Mouse (Mus musculus): ENCODE measurements around the gene Esrrb.

The Esrrb gene

GRCm38 (mm10) chr12:86421490-86421904 is 60.6 kb downstream of the Esrrb start:
- WGBS, result under 1% methylated on average over 37 of the region's 37 CpGs

- WGBS, result 2% methylated on average over 59 of the region's 59 CpGs
These were observed 61.4 kb downstream of the Esrrb start for GRCm38 (mm10) chr12:86422166-86422910.

- WGBS, result 26% methylated on average over 13 of the region's 13 CpGs
These were observed 62.2 kb downstream of the Esrrb start for GRCm38 (mm10) chr12:86423102-86423501.

GRCm38 (mm10) chr12:86427585-86427984 is 66.7 kb downstream of the Esrrb start:
- WGBS, result 77% methylated on average over 2 of the region's 2 CpGs

GRCm38 (mm10) chr12:86431671-86432070 is 70.8 kb downstream of the Esrrb start:
- 67% methylated on average over 5 of the region's 5 CpGs for WGBS

GRCm38 (mm10) chr12:86433371-86433821 is 72.5 kb downstream of the Esrrb start:
- 3% methylated on average over 12 of the region's 13 CpGs for WGBS

GRCm38 (mm10) chr12:86435651-86436050 is 74.7 kb downstream of the Esrrb start:
- WGBS, result 93% methylated on average over 13 of the region's 13 CpGs

GRCm38 (mm10) chr12:86450848-86451247 is 89.9 kb downstream of the Esrrb start:
- WGBS, result 63% methylated on average over 5 of the region's 5 CpGs

GRCm38 (mm10) chr12:86455009-86455408 is 94.1 kb downstream of the Esrrb start:
- 84% methylated on average over 1 of the region's 1 CpGs for WGBS

GRCm38 (mm10) chr12:86462742-86463470 is 102.0 kb downstream of the Esrrb start:
- 62% methylated on average over 9 of the region's 9 CpGs for WGBS

- 95% methylated on average over 1 of the region's 1 CpGs for WGBS
These were observed 103.5 kb downstream of the Esrrb start for GRCm38 (mm10) chr12:86464385-86464784.

- 67% methylated on average over 4 of the region's 4 CpGs for WGBS
These were observed 105.3 kb downstream of the Esrrb start for GRCm38 (mm10) chr12:86466180-86466579.

GRCm38 (mm10) chr12:86469919-86470318 is 109.0 kb downstream of the Esrrb start:
- 74% methylated on average over 23 of the region's 23 CpGs for WGBS

- 71% methylated on average over 6 of the region's 6 CpGs for WGBS
These were observed 110.0 kb downstream of the Esrrb start for GRCm38 (mm10) chr12:86470912-86471311.

GRCm38 (mm10) chr12:86473630-86474029 is 112.7 kb downstream of the Esrrb start:
- WGBS, result 85% methylated on average over 12 of the region's 12 CpGs

GRCm38 (mm10) chr12:86475994-86476393 is 115.1 kb downstream of the Esrrb start:
- WGBS, result 72% methylated on average over 7 of the region's 7 CpGs

- WGBS, result 92% methylated on average over 5 of the region's 5 CpGs
These were observed 118.0 kb downstream of the Esrrb start for GRCm38 (mm10) chr12:86478908-86479307.

- 86% methylated on average over 6 of the region's 6 CpGs for WGBS
These were observed 121.1 kb downstream of the Esrrb start for GRCm38 (mm10) chr12:86482029-86482428.

GRCm38 (mm10) chr12:86483413-86483841 is 122.5 kb downstream of the Esrrb start:
- WGBS, result 60% methylated on average over 5 of the region's 5 CpGs

- 80% methylated on average over 3 of the region's 3 CpGs for WGBS
These were observed 127.1 kb downstream of the Esrrb start for GRCm38 (mm10) chr12:86488005-86488404.

- WGBS, result 89% methylated on average over 5 of the region's 5 CpGs
These were observed 129.1 kb downstream of the Esrrb start for GRCm38 (mm10) chr12:86490052-86490451.

- 68% methylated on average over 3 of the region's 3 CpGs for WGBS
These were observed 130.6 kb downstream of the Esrrb start for GRCm38 (mm10) chr12:86491500-86491899.

- 18% methylated on average over 9 of the region's 9 CpGs for WGBS
These were observed 131.9 kb downstream of the Esrrb start for GRCm38 (mm10) chr12:86492822-86493221.

Measured in cerebral cortex, adult 2 months (tissue).